Mouse (Mus musculus) embryonic facial prominence, embryonic 11.5 days (tissue): ENCODE data around the gene Zfp830. TPM values are rescaled to one million over a fixed set of nuclear protein-coding genes. Genes with fewer than 3 reads are reported as not detected.
A peak's percentile ranks its signal among the peaks of the same experiment; 100 is the strongest.

Experiments
- ATAC-seq: fragments of 200-750 bp; cut with Nextera tagmentation; replicated peaks from 2 replicates; pipeline ENCODE4 v1.8.0; 2017; ENCODE audit warnings: low read depth; ENCODE audit not compliant: insufficient number of reproducible peaks, low FRiP score, low TSS enrichment
- DNase-seq: peaks from one replicate; pipeline ENCODE4 v3.0.0-alpha.2; 2015; ENCODE audit warnings: low spot score
- H3K27ac ChIP-seq: fragments of 300-500 bp; sonication (generic); replicated peaks from 2 replicates; pipeline ENCODE4 v1.5.1; 2014; ENCODE audit warnings: mild to moderate bottlenecking, low read depth, low read length, control low read depth
- H3K27me3 ChIP-seq: fragments of 300-500 bp; sonication (generic); 2 replicates; pipeline ENCODE4 v1.6.1; 2014; ENCODE audit warnings: mild to moderate bottlenecking, low read length, moderate library complexity, mixed read lengths; ENCODE audit not compliant: control insufficient read depth, insufficient read depth
- H3K36me3 ChIP-seq: fragments of 300-500 bp; sonication (generic); replicated peaks from 2 replicates; pipeline ENCODE4 v1.6.1; 2014; ENCODE audit warnings: low read depth, mild to moderate bottlenecking, low read length, moderate library complexity, mixed read lengths; ENCODE audit not compliant: control insufficient read depth, insufficient read depth
- H3K4me1 ChIP-seq: fragments of 300-500 bp; sonication (generic); 2 replicates; pipeline ENCODE4 v1.6.1; 2014; ENCODE audit warnings: low read length, mixed read lengths; ENCODE audit not compliant: control insufficient read depth, insufficient read depth
- H3K4me2 ChIP-seq: fragments of 300-500 bp; sonication (generic); 2 replicates; pipeline ENCODE4 v1.6.1; 2014; ENCODE audit warnings: low read depth, mild to moderate bottlenecking, control low read depth, low read length, moderate library complexity
- H3K4me3 ChIP-seq: fragments of 300-500 bp; sonication (generic); 2 replicates; pipeline ENCODE4 v1.5.1; 2014; ENCODE audit warnings: low read depth, low read length, control low read depth
- H3K9ac ChIP-seq: fragments of 300-500 bp; sonication (generic); replicated peaks from 2 replicates; pipeline ENCODE4 v1.6.1; 2014; ENCODE audit warnings: mild to moderate bottlenecking, control low read depth, low read length
- H3K9me3 ChIP-seq: fragments of 300-500 bp; sonication (generic); replicated peaks from 2 replicates; pipeline ENCODE4 v1.6.1; 2016; ENCODE audit warnings: mild to moderate bottlenecking, low read length, inconsistent platforms, mixed read lengths; ENCODE audit not compliant: control insufficient read depth
- WGBS: fragments of 180-500 bp; shearing (Covaris S2); extraction: QIAGEN DNeasy Blood & Tissue Kit; methylation state at CpG from one replicate; pipeline ENCODE4 v1.1.7; 2014; 5-methylcytosine and 5-hydroxymethylcytosine counted together
- polyA plus RNA-seq: library from polyadenylated mRNA; unstranded; fragments of >200 nt; fragmentation: Nextera tagmentation; extraction: Ambion mirVana; gene quantifications from 2 replicates; pipeline ENCODE4 v1.2.1, GENCODE M21; 2014

Zfp830 gene
- polyA plus RNA-seq, 1 experiment from 2014 or later: 44.9 TPM

DNA sequence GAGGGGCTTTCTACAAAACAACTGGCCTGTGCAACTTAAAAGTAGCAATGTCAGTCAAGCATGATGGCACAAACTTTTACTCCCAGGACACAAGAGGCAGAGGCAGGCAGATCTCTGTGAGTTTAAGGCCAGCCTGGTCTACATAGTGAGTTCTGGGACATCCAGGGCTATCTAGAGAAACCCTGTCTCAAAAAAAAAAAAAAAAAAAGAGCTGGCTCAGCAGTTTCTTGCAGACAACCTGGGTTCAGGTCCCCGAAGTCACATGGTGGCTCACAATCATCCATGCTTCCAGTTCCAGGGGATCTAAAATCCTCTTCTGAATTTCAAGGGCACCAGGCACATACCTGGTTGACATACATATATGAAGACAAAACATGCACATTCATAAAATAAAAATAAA, 8.2 kb upstream of the Zfp830 start:
- H3K4me3 ChIP-seq: no peak overlapping the region
- no peak overlapping the region for H3K27ac ChIP-seq
- no peaks in the 10 kb centered on the region for H3K27me3 ChIP-seq
- DNase-seq (no peak), ATAC-seq (no peak)
- H3K9ac ChIP-seq: no peak overlapping the region
- H3K4me1 ChIP-seq: no peaks in the 10 kb centered on the region
- 96% methylated on average over 1 of the region's 1 CpGs for WGBS
- no peaks in the 10 kb centered on the region for H3K36me3 ChIP-seq
- no peak overlapping the region for H3K4me2 ChIP-seq
- no peaks in the 10 kb centered on the region for H3K9me3 ChIP-seq

DNA sequence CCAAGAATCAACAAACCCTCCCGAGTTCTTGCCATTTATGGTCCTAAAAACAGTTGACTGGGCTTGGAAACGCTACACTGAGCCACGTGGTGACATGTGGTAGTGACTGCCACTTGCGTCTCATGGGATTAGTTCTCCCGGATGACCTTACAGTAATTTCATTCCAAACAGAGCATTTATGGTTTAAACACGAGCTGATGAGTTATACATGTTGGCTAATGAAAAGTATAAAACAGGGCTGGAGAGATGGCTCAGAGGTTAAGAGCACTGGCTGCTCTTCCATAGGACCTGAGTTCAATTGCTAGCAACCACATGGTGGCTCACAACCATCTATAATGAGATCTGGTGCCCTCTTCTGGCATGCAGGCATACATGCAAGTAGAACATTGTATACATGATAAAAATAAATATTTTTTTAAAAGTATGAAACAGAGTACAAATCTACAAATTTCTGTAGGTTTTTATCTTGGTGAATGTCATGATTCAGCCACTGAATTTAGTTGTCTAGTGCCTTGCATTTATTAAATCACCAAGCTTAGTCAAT, 1.8 kb upstream of the Zfp830 start:
- no peak for DNase-seq
- H3K9ac ChIP-seq: no peak overlapping the region
- H3K27ac ChIP-seq: no peak overlapping the region
- 84% methylated on average over 6 of the region's 6 CpGs for WGBS
- H3K9me3 ChIP-seq: no peaks in the 10 kb centered on the region
- no peak for ATAC-seq
- no peaks in the 10 kb centered on the region for H3K36me3 ChIP-seq
- no peaks in the 10 kb centered on the region for H3K4me1 ChIP-seq
- no peak overlapping the region for H3K4me3 ChIP-seq
- H3K27me3 ChIP-seq: no peaks in the 10 kb centered on the region
- no peak overlapping the region for H3K4me2 ChIP-seq

DNA sequence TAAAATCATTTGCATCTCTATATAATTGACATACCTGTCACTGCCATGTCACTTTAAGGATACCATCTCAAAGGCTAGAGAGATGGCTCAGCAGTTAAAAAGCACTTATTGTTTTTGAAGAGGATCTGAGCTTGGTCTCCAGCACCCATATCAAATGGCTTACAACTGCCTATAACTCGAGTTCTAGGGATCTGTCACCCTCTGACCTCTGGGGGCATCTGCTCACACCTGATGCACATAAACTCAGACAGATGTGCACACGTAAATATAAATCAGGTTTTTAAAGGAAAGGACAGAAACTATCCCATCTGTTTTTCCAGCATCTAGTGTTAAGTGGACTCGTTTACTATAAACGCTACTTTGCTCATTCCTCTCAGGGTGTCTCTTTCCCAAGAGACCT, 884 bp upstream of the Zfp830 start:
- no peaks in the 10 kb centered on the region for H3K4me1 ChIP-seq
- no peaks in the 10 kb centered on the region for H3K36me3 ChIP-seq
- H3K27me3 ChIP-seq: no peaks in the 10 kb centered on the region
- H3K4me2 ChIP-seq: peak overlapping the region; percentile 63
- 7% methylated on average over 4 of the region's 4 CpGs for WGBS
- peak overlapping the region; percentile 89 for H3K9ac ChIP-seq
- H3K9me3 ChIP-seq: no peaks in the 10 kb centered on the region
- no peak for ATAC-seq
- no peak for DNase-seq
- H3K27ac ChIP-seq: peak overlapping the region; percentile 72; the same call in 1 of the 2 replicates
- peak overlapping the region; percentile 76 for H3K4me3 ChIP-seq

DNA sequence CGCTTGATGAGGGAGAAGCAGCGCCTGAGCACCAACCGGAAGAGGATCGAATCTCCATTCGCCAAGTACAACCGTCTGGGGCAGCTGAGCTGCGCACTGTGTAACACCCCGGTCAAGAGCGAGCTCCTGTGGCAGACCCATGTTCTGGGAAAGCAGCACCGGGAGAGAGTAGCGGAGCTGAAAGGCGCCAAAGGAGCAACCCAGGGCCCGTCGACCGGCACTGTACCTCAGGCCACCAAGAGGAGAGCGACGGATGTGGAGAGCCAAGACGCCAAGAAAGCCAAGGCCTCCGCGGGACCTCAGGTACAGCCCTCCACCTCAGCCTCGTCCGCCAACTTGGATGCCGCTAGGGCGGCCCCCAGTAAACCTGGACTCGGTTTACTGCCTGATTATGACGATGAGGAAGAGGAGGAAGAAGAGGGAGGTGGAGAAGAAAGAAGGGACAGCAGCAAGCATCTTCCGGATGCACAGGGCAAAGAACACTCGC, 336 bp downstream of the Zfp830 start:
- no peak for DNase-seq
- under 1% methylated on average over 28 of the region's 28 CpGs for WGBS

DNA sequence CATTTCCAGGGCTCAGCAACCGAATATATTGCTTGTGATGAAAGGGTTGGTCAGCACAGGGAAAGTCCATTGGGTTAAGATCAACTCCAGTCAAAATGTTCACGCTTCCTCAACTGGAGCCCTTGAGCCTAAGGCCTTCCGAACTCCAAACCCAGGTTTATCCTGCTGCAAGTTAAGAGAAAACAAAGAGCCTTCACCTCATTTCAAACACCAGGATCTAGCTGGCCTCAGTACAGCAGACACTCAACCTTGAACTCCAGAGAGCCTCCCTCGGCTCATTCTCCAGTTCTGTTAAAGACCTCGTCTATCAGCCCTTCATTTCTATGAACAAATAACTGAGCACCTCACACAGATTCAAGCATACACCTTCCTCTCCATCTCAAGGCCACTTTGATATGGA, 16.0 kb downstream of the Zfp830 start:
- Histone ChIP-seq H3K27me3 (no peaks in the 10 kb centered on the region), H3K36me3 (no peaks in the 10 kb centered on the region), H3K4me3 (peak overlapping the region; percentile 90), H3K9me3 (no peaks in the 10 kb centered on the region), H3K4me1 (no peaks in the 10 kb centered on the region; the same call in 1 of the 2 replicates), H3K9ac (peak overlapping the region; percentile 94), H3K27ac (no peak overlapping the region), H3K4me2 (peak overlapping the region; percentile 55)
- ATAC-seq: no peak
- WGBS: 59% methylated on average over 5 of the region's 5 CpGs
- no peak for DNase-seq

More for the DNA sequence above, 336 bp downstream of the Zfp830 start:
- H3K27me3 ChIP-seq: no peaks in the 10 kb centered on the region
- H3K4me3 ChIP-seq: peak overlapping the region; percentile 76
- no peaks in the 10 kb centered on the region for H3K4me1 ChIP-seq
- H3K9me3 ChIP-seq: no peaks in the 10 kb centered on the region
- no peaks in the 10 kb centered on the region for H3K36me3 ChIP-seq
- peak overlapping the region; percentile 89 for H3K9ac ChIP-seq
- H3K4me2 ChIP-seq: peak overlapping the region; percentile 72
- no peak overlapping the region for H3K27ac ChIP-seq
- peak; percentile 72; the same call in 1 of the 2 replicates for ATAC-seq

DNA sequence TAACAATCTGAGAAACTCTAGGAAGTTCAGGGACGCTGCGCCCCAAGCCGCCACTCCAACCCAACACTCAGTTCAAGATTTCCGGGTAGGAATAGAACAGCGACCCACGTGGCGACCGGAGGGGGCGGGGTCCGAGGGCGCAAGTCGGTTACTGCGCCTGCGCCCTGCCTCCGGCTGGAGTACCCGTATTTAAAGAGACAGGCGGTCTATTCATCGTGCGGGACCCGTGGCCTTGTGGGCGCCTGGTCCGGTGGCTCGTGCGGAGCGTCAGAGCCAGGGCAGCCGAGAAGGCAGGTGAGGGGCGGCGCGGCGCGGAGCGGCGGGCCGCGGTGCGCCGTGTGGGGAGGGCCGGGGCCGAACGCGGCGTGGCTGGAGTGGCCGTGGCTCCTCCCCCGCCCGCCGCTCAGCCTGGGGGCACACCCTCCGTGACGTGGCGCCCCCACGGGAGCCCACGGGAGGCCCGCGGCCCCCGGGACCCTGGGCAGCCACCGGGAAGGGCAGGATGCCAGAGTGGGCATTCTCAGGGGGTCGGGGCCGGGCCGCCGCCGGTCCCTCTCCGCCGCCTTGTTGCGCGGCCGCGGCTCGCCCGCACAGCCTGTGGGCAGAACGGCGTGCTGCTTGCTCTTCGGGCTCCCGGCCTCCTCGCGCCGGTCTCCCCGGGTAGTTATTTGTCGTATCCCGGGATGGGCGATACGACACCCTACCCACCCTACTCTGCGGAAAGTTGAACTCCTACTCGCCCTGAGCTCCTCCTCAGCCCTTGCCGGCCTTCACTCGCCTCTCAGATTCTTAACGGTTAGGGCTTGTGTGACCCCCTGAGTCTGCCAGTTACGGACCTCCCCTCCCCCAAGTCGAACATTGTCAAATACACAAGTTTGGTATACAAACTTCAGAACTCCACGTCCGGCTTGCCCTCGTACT, 17.1 kb downstream of the Zfp830 start, which contains the start of gene Lig3:
TSS of gene Lig3 (plus strand) at position 126 of the 921 bp plus-strand sequence.
- Histone ChIP-seq H3K9me3 (no peaks in the 10 kb centered on the region), H3K27me3 (no peaks in the 10 kb centered on the region), H3K4me1 (no peaks in the 10 kb centered on the region; the same call in 1 of the 2 replicates), H3K36me3 (no peaks in the 10 kb centered on the region), H3K9ac (peak within 1 kb of the TSS; percentile 94), H3K4me2 (peak within 1 kb of the TSS; percentile 55), H3K27ac (peak within 1 kb of the TSS; percentile 94), H3K4me3 (peak within 1 kb of the TSS; percentile 90)
- WGBS: under 1% methylated on average over 87 of the region's 90 CpGs
- ATAC-seq (peak; percentile 93), DNase-seq (peak; percentile 96)

DNA sequence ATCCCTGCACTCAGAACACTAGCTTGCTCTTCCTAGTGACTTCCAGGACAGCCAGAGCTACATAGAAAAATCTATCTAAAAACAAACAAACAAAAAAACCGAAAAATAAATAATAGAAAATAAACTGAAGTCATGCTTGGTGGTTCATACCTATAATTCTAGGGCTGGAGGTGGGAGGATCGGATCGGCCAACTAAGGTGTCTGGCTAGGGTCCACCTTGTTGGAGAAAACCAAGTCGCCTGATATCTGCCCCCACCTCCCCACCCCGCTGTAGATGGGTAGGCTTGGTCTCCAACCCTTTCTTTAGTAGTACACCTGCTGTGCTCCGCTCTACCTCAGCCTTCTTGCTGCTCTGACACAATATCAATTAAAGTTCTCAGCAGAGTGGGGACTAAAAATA, 18.1 kb downstream of the Zfp830 start:
- no peaks in the 10 kb centered on the region for H3K27me3 ChIP-seq
- H3K9ac ChIP-seq: peak overlapping the region; percentile 94
- DNase-seq (no peak), ATAC-seq (no peak)
- no peaks in the 10 kb centered on the region; the same call in 1 of the 2 replicates for H3K4me1 ChIP-seq
- H3K4me3 ChIP-seq: peak overlapping the region; percentile 90
- peak overlapping the region; percentile 46 for H3K4me2 ChIP-seq
- H3K27ac ChIP-seq: no peak overlapping the region
- H3K9me3 ChIP-seq: no peaks in the 10 kb centered on the region
- H3K36me3 ChIP-seq: no peaks in the 10 kb centered on the region
- 47% methylated on average over 6 of the region's 6 CpGs for WGBS

DNA sequence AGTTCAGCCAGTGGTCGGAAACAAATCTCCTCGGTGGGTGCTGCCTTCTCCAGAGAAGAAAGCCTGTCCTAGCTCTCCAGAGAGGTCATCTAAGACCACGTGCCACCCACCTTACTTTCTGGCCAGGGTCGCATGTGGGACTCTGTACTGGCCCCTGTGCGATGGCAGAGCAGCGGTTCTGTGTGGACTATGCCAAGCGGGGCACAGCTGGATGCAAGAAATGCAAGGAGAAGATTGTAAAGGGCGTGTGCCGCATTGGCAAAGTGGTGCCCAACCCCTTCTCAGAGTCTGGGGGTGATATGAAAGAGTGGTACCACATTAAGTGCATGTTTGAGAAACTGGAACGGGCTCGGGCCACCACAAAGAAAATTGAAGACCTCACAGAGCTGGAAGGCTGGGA, 19.3 kb downstream of the Zfp830 start:
- no peak overlapping the region for H3K4me3 ChIP-seq
- no peak for ATAC-seq
- H3K4me2 ChIP-seq: no peak overlapping the region
- no peak overlapping the region for H3K9ac ChIP-seq
- H3K27me3 ChIP-seq: no peaks in the 10 kb centered on the region
- no peaks in the 10 kb centered on the region for H3K9me3 ChIP-seq
- H3K27ac ChIP-seq: no peak overlapping the region
- DNase-seq: no peak
- H3K36me3 ChIP-seq: no peaks in the 10 kb centered on the region
- H3K4me1 ChIP-seq: no peaks in the 10 kb centered on the region; the same call in 1 of the 2 replicates
- 95% methylated on average over 11 of the region's 11 CpGs for WGBS
